Mouse (Mus musculus): ENCODE results near the gene Spx.

DNA sequence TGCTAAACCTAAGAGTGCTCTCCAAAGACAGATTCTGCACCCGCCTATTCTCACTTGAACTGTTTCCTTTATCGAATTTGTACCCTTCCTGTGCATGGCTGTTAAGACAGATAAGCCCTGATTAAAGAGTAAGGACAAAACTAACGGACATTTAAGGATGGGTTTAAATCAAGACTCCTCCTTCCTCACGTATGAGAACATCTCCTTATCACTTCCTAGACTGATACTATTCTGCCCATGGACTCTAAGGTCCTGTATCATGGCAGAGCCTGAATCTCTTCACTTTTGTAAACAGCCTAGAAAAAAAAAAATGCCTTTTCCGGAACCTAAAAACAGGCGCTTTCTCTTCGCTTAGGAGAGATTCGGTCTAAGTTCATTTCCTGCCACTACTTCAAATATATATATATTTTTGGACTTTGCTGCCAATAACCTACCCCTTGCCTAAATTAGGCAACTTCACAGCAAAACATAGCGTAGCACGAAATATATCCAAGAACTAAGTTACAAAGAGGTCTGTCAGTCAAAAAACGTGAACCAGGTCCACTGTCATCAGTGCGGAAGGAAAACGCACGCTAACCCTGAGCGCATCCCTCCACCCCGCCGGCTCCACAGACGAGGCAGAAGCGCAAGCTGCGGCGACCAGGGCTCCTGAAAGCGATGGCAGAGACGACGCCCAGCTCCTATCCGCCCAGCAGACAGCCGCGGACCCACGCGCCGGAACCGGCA is 26.8 kb upstream of the Spx start:
- TF ChIP-seq CTCF (IDR thresholded peaks at IDR 0.05; ENCODE audit: low read depth, low read length) (no peak), GATA2 (IDR thresholded peaks at IDR 0.05; ENCODE audit: borderline replicate concordance, low read depth, low read length) (no peak)

Measured in G1E (cell line).